Mouse (Mus musculus): Measurements from ENCODE around the gene Akr1b3.

- TF ChIP-seq POLR2A (IDR thresholded peaks at IDR 0.05; ENCODE audit: control insufficient read depth, extremely low read depth, insufficient read depth, low read length, poor library complexity) (no peak), CTCF (IDR thresholded peaks at IDR 0.05; ENCODE audit: borderline replicate concordance, control insufficient read depth, extremely low read depth, insufficient read depth, low read length, poor library complexity) (no peak)
Observed at GRCm38 (mm10) chr6:34364217-34365136, 47.2 kb upstream of the Akr1b3 start.

Data from thymus, adult 2 months (tissue).